In genomic region chr5:142921074-142921459, GRCm38 (mm10) we compare ENCODE assay signal across 9 mouse cellular contexts. TPM values are rescaled to one million over a fixed set of nuclear protein-coding genes. Genes with fewer than 3 reads are reported as not detected.
A peak's percentile ranks its signal among the peaks of the same experiment; 100 is the strongest.
DNase-seq lines count a peak whose midpoint lies in the region; ATAC-seq and TF ChIP-seq lines count a peak whose summit lies in the region.
"Had no signal": no experiment of that assay in that cellular context is flagged by ENCODE, and none has a peak within 500 bp of the region (broad histone marks: within the 10 kb centered on the region; RNA-seq: fewer than 3 reads in every experiment).

No protein-coding gene starts in this region.

- no peaks in the 10 kb centered on the region for H3K36me3 ChIP-seq in heart, adult 2 months (ENCODE audit: control insufficient read depth, insufficient read depth, low read length)
- no peaks in the 10 kb centered on the region for H3K36me3 ChIP-seq in lung, embryonic 16.5 days (ENCODE audit: control insufficient read depth, insufficient read depth, low read length)
- no peaks in the 10 kb centered on the region for H3K36me3 ChIP-seq in liver, embryonic 11.5 days (ENCODE audit: control insufficient read depth, insufficient read depth, low read length)
- no peaks in the 10 kb centered on the region for H3K36me3 ChIP-seq in stomach, embryonic 15.5 days
- no peaks in the 10 kb centered on the region for H3K36me3 ChIP-seq in midbrain, embryonic 14.5 days (ENCODE audit: control insufficient read depth, insufficient read depth, low read length)
- H3K36me3 ChIP-seq: neural tube, embryonic 13.5 days had no signal

- peaks cover 10% of the 10 kb centered on the region for H3K4me1 ChIP-seq in heart, adult 2 months (ENCODE audit: control insufficient read depth, insufficient read depth, low read length)
- H3K4me1 ChIP-seq in lung, embryonic 16.5 days (replicated peaks; ENCODE audit: control insufficient read depth, insufficient read depth, low read length) = peaks cover 12% of the 10 kb centered on the region
- peaks cover 42% of the 10 kb centered on the region for H3K4me1 ChIP-seq in liver, embryonic 11.5 days (replicated peaks; ENCODE audit: control insufficient read depth, insufficient read depth, low read length)
- peaks cover 25% of the 10 kb centered on the region for H3K4me1 ChIP-seq in stomach, embryonic 15.5 days
- no peaks in the 10 kb centered on the region for H3K4me1 ChIP-seq in midbrain, embryonic 14.5 days (ENCODE audit: control insufficient read depth, insufficient read depth, low read length)

- intact Hi-C loops in heart, adult 2 months (cut with DNase I) = no loop called here
- intact Hi-C loops in heart, postnatal 36 days (cut with DNase I) = no loop called here

- no peaks in the 10 kb centered on the region for H3K27me3 ChIP-seq in heart, adult 2 months (ENCODE audit: control insufficient read depth, insufficient read depth, low read length)
- no peaks in the 10 kb centered on the region for H3K27me3 ChIP-seq in lung, embryonic 16.5 days (ENCODE audit: control insufficient read depth, insufficient read depth, low read depth, low read length)
- H3K27me3 ChIP-seq in liver, embryonic 11.5 days (replicated peaks; ENCODE audit: control insufficient read depth, insufficient read depth, low read length) = no peaks in the 10 kb centered on the region
- no peaks in the 10 kb centered on the region for H3K27me3 ChIP-seq in stomach, embryonic 15.5 days (replicated peaks)
- H3K27me3 ChIP-seq in midbrain, embryonic 14.5 days (ENCODE audit: control insufficient read depth, insufficient read depth, low read length) = no peaks in the 10 kb centered on the region
- H3K27me3 ChIP-seq: neural tube, embryonic 13.5 days had no signal

- peak; percentile 19 for ATAC-seq in lung, embryonic 16.5 days (ENCODE audit: low read depth)
- peak; percentile 21 for ATAC-seq in liver, embryonic 11.5 days (replicated peaks; ENCODE audit: low FRiP score)
- peak; percentile 36; the same call in 1 of the 2 replicates for ATAC-seq in stomach, embryonic 15.5 days (ENCODE audit: insufficient read depth, low FRiP score, low read depth)
- no peak for ATAC-seq in midbrain, embryonic 14.5 days (ENCODE audit: low FRiP score, low TSS enrichment)

- no peak overlapping the region for H3K4me3 ChIP-seq in heart, adult 2 months
- H3K4me3 ChIP-seq in lung, embryonic 16.5 days (ENCODE audit: low read length) = no peak overlapping the region
- no peak overlapping the region for H3K4me3 ChIP-seq in liver, embryonic 11.5 days (ENCODE audit: low read depth, low read length)
- no peak overlapping the region for H3K4me3 ChIP-seq in stomach, embryonic 15.5 days (replicated peaks)
- no peak overlapping the region for H3K4me3 ChIP-seq in midbrain, embryonic 14.5 days (replicated peaks; ENCODE audit: low read depth, low read length)
- H3K4me3 ChIP-seq: neural tube, embryonic 13.5 days had no signal

- 23% methylated on average over 6 of the region's 6 CpGs for WGBS in heart, adult 2 months
- WGBS in lung, embryonic 16.5 days = 54% methylated on average over 6 of the region's 6 CpGs
- 35% methylated on average over 6 of the region's 6 CpGs for WGBS in liver, embryonic 11.5 days
- 61% methylated on average over 6 of the region's 6 CpGs for WGBS in stomach, embryonic 15.5 days
- 86% methylated on average over 6 of the region's 6 CpGs for WGBS in midbrain, embryonic 14.5 days

- peak overlapping the region; percentile 32 for H3K4me2 ChIP-seq in lung, embryonic 16.5 days (ENCODE audit: low read depth, low read length)
- peak overlapping the region; percentile 60 for H3K4me2 ChIP-seq in liver, embryonic 11.5 days
- H3K4me2 ChIP-seq in stomach, embryonic 15.5 days = peak overlapping the region; percentile 9
- H3K4me2 ChIP-seq in midbrain, embryonic 14.5 days (ENCODE audit: low read length) = no peak overlapping the region
- H3K4me2 ChIP-seq: neural tube, embryonic 13.5 days had no signal

- H3K9me3 ChIP-seq in lung, embryonic 16.5 days (ENCODE audit: control insufficient read depth, low read length) = no peaks in the 10 kb centered on the region
- H3K9me3 ChIP-seq in liver, embryonic 11.5 days (ENCODE audit: control insufficient read depth, low read length) = no peaks in the 10 kb centered on the region
- H3K9me3 ChIP-seq in stomach, embryonic 15.5 days = no peaks in the 10 kb centered on the region
- H3K9me3 ChIP-seq in midbrain, embryonic 14.5 days (ENCODE audit: control insufficient read depth, low read length) = no peaks in the 10 kb centered on the region
- H3K9me3 ChIP-seq: neural tube, embryonic 13.5 days had no signal

- no peak for TF ChIP-seq POLR2A in heart, adult 2 months (IDR thresholded peaks at IDR 0.05; ENCODE audit: insufficient read depth, low read depth, low read length)

- H3K27ac ChIP-seq in heart, adult 2 months = peak overlapping the region; percentile 85
- peak overlapping the region; percentile 87 for H3K27ac ChIP-seq in lung, embryonic 16.5 days (ENCODE audit: low read length)
- H3K27ac ChIP-seq in liver, embryonic 11.5 days (ENCODE audit: low read depth, low read length) = peak overlapping the region; percentile 98
- peak overlapping the region; percentile 86 for H3K27ac ChIP-seq in stomach, embryonic 15.5 days
- no peak overlapping the region for H3K27ac ChIP-seq in midbrain, embryonic 14.5 days (replicated peaks; ENCODE audit: low read depth, low read length)
- H3K27ac ChIP-seq: neural tube, embryonic 13.5 days had no signal

- TF ChIP-seq CTCF in heart, adult 2 months (IDR thresholded peaks at IDR 0.05) = no peak

- no peaks in the 10 kb centered on the region for H3K79me2 ChIP-seq in heart, adult 2 months (replicated peaks; ENCODE audit: control insufficient read depth, insufficient read depth, low read length)

- no peak overlapping the region for H3K9ac ChIP-seq in heart, adult 2 months (ENCODE audit: low read depth, low read length)
- peak overlapping the region; percentile 41 for H3K9ac ChIP-seq in lung, embryonic 16.5 days (ENCODE audit: low read length)
- peak overlapping the region; percentile 57 for H3K9ac ChIP-seq in liver, embryonic 11.5 days (ENCODE audit: low read depth, low read length)
- no peak overlapping the region for H3K9ac ChIP-seq in stomach, embryonic 15.5 days
- no peak overlapping the region for H3K9ac ChIP-seq in midbrain, embryonic 14.5 days (replicated peaks; ENCODE audit: low read length)
- H3K9ac ChIP-seq: neural tube, embryonic 13.5 days had no signal

- no peak for TF ChIP-seq EP300 in heart, adult 2 months (IDR thresholded peaks at IDR 0.05; ENCODE audit: insufficient read depth, low read depth, low read length)

- no peak for DNase-seq in heart, adult 2 months
- no peak for DNase-seq in heart, postnatal 36 days
- no peak for DNase-seq in lung, postnatal 14 days
- DNase-seq in liver, embryonic 11.5 days (ENCODE audit: low spot score) = no peak
- DNase-seq in adipocyte (ENCODE audit: low spot score) = no peak
- DNase-seq in midbrain, embryonic 14.5 days = no peak

RNA-seq across cellular contexts. Expression of gene Actb, which starts 14.5 kb away (rescaled TPM):
- 100 to 1,000 TPM; 679 to 987 TPM for total RNA-seq in heart, adult 2 months (2021)
- 1,148 and 1,181 TPM in 2 replicates for polyA plus RNA-seq in heart, adult 2 months (2012; rRNA removed)
- total RNA-seq in heart, postnatal 36 days (2021) = 100 to 1,000 TPM; 707 to 812 TPM
- polyA plus RNA-seq in lung, embryonic 16.5 days (2015; fragmentation: Nextera tagmentation; extraction: Ambion mirVana) = 16,153 and 18,603 TPM in 2 replicates
- polyA plus RNA-seq in liver, embryonic 11.5 days (2014; fragmentation: Nextera tagmentation; extraction: Ambion mirVana) = 11,958 and 12,749 TPM in 2 replicates
- polyA plus RNA-seq in stomach, embryonic 15.5 days (2015; fragmentation: Nextera tagmentation; extraction: Ambion mirVana) = 14,327 and 14,357 TPM in 2 replicates
- polyA plus RNA-seq in midbrain, embryonic 14.5 days (2014; fragmentation: Nextera tagmentation; extraction: Ambion mirVana) = 16,375 and 16,992 TPM in 2 replicates

RNA-seq across cellular contexts. Expression of gene Fbxl18, which starts 25.8 kb away (rescaled TPM):
- 1 to 10 TPM; 4.0 to 4.5 TPM for total RNA-seq in heart, adult 2 months (2021)
- 6.9 and 7.6 TPM in 2 replicates for polyA plus RNA-seq in heart, adult 2 months (2012; rRNA removed)
- total RNA-seq in heart, postnatal 36 days (2021) = 1 to 10 TPM; 5.3 to 6.5 TPM
- 9.5 and 10.3 TPM in 2 replicates for polyA plus RNA-seq in lung, embryonic 16.5 days (2015; fragmentation: Nextera tagmentation; extraction: Ambion mirVana)
- 6.7 TPM in 2 replicates for polyA plus RNA-seq in liver, embryonic 11.5 days (2014; fragmentation: Nextera tagmentation; extraction: Ambion mirVana)
- polyA plus RNA-seq in stomach, embryonic 15.5 days (2015; fragmentation: Nextera tagmentation; extraction: Ambion mirVana) = 12.3 and 12.6 TPM in 2 replicates
- 28.6 and 28.8 TPM in 2 replicates for polyA plus RNA-seq in midbrain, embryonic 14.5 days (2014; fragmentation: Nextera tagmentation; extraction: Ambion mirVana)

RNA-seq across cellular contexts. Expression of gene Fscn1, which starts 39.1 kb away (rescaled TPM):
- 10 to 100 TPM; 18.7 to 22.5 TPM for total RNA-seq in heart, adult 2 months (2021)
- polyA plus RNA-seq in heart, adult 2 months (2012; rRNA removed) = 37.0 and 47.7 TPM in 2 replicates
- 10 to 100 TPM; 26.5 to 37.6 TPM for total RNA-seq in heart, postnatal 36 days (2021)
- polyA plus RNA-seq in lung, embryonic 16.5 days (2015; fragmentation: Nextera tagmentation; extraction: Ambion mirVana) = 181 and 222 TPM in 2 replicates
- polyA plus RNA-seq in liver, embryonic 11.5 days (2014; fragmentation: Nextera tagmentation; extraction: Ambion mirVana) = 142 and 148 TPM in 2 replicates
- polyA plus RNA-seq in stomach, embryonic 15.5 days (2015; fragmentation: Nextera tagmentation; extraction: Ambion mirVana) = 181 and 185 TPM in 2 replicates
- polyA plus RNA-seq in midbrain, embryonic 14.5 days (2014; fragmentation: Nextera tagmentation; extraction: Ambion mirVana) = 521 and 580 TPM in 2 replicates

Comparison
In these comparisons a context has a peak if more than half of its experiments do, and no peak if none do; other contexts are left out.
1. H3K9ac ChIP-seq: peak in lung, embryonic 16.5 days (single experiment) and liver, embryonic 11.5 days (single experiment); none in heart, adult 2 months (single experiment), stomach, embryonic 15.5 days (single experiment) and midbrain, embryonic 14.5 days (single experiment).
2. RNA of gene Actb, which starts 14.5 kb away (polyA plus RNA-seq): 16,153 to 18,603 TPM in lung, embryonic 16.5 days, 16,375 to 16,992 TPM in midbrain, embryonic 14.5 days, 14,327 to 14,357 TPM in stomach, embryonic 15.5 days and 11,958 to 12,749 TPM in liver, embryonic 11.5 days; 1,148 to 1,181 TPM in heart, adult 2 months; every median in the first group is over 10 times any median in the second.